Mouse (Mus musculus): ENCODE data around the gene Gsto2.

Gene Gsto2

DNA sequence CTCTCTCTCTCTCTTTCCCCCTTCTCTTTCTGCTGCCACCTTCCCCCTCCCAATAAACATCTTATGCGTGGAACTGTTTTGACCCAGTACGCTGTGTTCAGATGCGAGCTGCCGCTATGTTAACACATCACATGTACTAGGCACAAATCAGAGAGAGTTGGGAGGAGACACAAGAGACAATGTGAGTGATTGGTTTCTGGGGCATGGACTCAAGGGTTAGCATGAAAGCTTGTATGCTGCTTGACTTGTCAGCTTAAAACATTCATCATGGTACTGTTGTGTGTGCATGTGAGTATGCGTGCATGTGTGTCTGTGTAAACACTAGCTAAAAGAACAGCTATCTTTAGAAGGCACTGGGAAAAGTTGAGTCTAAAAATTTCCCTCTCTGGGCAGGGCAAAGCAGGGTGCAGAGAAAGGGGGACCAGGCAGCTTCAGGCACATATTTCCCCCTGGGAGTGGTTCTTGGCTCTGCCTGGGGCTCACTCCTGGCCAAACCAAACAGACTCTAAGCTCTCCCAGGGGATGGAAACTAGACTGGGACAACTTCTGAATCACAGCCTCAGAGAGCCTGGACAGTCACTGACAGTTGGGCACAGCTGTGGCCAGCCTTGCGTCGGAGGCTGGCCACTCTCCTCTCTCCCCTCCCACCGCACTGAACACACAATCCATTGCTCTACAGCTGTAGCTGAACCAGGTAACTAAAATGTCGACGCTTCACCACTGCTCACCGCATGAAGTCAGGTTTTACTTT lies 26.4 kb downstream of the Gsto2 start:
- DNase-seq = peak; percentile 49

DNA sequence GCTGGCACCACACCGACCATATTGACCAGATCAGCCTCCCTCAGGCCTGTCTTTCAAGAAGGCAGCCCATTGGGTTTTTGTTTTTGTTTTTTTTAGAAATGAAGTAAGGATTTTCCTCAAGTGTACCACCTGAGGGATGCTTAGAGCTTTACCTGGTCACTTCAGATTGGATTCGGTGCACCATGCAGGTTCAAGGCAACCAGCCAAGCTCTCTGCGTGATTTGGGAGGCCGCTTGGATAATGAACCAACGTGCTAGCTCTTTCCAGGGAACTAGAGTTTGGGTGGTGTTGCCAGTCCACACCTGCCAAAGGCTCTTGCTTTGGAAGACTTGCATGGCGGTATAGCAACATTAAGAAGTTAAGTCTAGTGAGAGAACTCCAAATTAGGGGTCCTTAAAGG lies 27.8 kb downstream of the Gsto2 start:
- no peak for DNase-seq

DNA sequence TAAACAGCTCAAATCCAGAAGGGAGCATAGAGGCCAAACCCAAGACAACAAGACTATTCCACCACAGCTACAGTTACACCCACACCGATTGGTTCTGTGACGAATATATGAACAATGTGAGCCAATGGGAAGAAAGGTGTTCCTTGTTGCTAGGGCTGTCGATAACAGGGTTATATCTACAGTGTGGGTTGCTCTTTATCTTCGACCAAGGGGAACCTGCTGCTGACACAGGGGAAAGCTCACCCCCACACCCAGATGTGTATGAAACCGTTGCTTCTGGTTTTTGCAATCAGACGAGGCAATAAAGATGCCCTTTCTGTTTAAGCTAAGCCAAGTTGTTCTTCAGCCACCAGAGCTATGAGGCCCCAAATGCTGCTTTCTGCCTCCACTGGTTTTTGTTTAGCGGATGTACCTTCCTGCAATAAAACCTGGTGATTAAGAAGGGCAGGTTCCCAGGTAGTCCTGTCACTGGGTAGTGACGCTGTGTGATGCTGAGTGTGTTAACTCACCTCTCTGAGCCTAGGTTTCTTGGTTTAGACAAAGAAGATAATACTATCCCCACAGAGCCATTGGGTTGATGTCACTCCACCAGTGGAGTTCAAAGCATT lies 33.2 kb downstream of the Gsto2 start:
- DNase-seq = no peak

DNA sequence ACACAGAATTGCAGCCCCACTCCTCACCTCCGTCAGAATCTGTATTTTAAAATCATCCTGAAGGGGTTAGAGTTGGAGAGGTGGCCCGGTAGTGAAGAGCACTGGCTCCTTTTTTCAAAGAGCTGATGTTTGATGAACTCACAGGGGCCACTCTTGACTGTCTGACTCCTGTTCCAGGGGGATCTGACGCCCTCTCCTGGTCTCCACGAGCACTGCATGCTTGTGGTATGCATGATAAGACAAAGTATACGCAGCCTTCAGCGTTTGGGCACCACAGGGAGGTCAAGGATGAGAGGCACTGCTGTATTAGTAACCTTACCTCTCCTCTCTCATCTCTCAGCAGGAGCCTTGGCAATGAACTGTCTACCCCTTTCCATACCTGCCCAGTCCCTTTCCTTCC lies 34.7 kb downstream of the Gsto2 start:
- DNase-seq = no peak

DNA sequence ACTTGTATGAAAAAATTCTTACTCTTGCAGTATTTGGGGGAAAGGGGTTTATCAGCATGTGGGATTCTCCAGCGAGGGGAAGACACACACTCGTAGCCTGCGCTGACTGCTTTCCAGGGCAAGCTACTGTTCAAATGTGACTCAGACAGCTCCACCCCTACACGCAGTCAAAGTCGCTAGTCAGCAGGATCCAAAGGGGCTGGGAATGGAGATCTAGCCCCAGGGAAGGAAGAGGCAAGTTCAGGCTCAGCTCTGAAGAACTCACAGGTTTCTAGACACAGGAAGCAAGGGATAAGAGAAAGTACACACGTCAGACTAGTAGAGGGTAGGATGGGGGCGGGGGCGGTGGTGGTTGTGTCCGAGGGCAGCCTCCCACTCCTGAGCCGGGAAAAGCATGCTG lies 35.2 kb downstream of the Gsto2 start:
- DNase-seq = no peak

DNA sequence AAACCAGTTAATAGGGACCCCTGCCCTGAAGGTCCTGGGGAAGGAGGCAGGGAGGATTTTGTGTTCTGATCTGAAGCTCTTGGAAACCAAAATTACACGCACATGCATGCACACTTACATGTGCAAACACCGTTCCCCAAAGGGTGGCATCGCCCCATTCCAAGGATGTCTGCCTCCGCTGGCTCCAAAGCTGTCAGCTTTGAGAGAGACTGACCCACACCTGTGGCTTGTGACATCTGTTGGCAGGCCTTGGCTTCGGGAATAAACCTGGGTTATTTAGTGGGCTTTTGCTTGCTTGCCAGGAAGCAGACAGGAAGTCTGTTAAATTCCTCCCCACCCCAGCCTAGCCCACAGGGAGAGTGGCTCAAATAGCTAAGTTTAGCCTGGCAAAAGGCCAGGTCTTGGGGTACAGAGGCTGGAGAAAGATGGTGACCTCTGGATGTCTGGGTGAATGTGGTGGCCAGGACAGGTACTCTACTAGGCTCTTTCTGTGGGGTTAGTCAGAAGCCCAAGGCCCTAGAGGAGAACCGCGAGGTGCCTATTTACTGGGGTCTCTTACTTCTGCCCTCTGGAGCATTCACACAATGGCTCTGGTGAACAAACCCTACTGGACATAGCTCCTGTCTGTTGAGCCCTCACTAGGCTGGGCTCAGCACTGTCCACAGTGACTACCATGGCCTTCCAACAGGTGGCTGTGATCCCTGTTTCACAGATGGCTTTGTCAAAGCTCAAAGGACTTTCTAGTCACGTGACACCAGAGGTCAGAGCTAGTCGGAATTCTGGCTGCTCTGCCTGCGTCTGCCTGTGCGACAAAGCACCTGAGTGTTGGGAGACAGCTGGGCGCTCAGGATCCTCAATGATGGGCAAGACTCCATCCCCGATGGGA lies 37.2 kb downstream of the Gsto2 start:
- DNase-seq = peak; percentile 49

DNA sequence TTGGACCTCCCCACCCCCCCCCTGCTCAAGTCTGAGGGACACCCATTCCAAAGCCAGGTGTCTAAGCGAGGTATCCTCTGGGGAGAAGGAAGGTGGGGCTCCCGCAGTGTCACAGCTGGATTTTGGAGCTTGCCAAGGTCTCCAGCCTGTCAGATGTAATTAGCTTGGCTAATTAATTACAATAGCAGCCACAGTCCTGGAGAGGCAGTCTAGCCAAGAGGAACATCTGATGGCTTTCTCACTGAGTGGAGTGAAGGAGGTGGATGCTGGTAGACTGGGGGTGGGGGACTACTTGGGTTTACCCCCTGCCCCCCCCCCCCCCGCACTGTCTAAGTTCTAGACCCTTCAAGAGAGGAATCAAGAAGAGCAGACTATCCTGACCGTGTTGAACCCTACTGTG lies 38.3 kb downstream of the Gsto2 start:
- no peak for DNase-seq

DNA sequence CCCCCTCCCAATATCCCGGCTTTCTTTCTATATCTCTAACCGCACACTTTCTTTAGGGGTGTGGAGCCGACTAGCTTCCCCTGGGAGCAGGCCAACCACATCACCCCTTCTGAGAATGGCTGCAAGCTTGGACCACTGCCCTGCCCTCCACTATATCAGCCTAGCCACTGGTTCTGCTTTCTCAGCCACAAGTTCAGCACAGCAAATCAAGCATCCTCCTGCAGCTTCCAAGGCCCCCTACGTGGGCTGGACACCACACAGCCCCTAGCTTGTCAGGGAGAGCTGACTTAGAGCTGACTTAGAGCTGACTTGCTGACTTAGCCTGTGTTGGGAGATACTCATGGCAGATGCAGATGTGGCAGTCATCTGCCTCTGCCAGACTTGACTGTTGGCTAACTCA lies 39.7 kb downstream of the Gsto2 start:
- no peak for DNase-seq

DNA sequence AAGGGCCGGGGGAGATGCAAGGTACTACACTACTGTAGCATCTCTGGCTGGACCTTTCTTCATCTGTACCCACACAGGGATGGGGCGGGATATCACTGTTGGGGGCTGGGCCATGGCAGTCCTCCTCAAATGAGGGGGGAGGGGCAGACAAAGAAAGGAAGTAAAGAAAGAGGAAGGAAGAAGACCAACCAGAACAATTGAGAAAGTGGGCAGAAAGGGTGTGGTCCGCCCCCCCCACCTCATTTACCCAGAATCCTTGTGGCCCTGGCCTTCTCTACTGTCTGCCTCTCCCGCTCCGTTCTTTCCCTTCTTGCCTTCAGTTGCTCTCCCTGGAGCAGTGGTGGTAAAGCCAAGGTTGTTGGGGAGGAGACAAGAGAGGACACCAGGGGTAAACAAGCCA lies 40.3 kb downstream of the Gsto2 start:
- no peak for DNase-seq

DNA sequence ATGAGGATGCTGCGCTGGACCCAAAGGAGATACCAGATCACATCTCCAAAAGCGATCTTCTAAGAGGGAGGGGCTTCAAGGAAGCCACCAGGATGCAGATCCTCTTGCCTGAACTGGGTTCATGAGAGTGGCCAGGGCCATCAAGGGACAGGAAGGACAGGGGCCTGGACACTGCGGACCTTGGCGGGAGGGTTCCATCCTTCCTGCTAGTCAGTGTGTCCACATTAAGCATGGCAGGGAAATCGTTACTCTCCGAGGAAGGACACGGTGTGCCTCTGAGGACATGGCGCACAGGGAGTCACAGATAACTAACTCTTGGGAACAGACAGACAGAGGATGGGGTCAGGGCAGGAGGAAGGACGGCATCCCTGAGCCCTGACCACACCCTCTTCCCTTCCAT lies 42.3 kb downstream of the Gsto2 start:
- no peak for DNase-seq

DNA sequence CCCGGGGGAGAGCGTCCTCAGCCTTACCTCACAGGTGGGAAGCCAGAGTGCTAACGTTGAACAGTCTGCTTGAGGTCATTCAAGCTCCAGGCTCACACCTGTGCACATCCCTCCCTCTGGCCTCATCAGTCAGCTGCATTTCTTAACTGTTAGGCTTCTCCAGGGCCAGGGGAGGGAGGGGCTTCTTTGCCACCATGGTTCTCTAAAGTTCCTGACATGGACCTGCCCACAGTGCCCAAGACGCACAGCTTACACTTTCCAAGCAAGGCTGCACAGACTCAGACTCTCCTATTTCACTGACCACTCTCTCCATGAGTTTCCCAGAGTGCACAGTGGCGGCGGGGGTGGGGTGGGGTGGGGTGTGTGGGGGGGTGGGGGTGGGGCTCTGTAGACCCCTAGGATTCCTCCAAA lies 43.6 kb downstream of the Gsto2 start:
- DNase-seq = no peak

DNA sequence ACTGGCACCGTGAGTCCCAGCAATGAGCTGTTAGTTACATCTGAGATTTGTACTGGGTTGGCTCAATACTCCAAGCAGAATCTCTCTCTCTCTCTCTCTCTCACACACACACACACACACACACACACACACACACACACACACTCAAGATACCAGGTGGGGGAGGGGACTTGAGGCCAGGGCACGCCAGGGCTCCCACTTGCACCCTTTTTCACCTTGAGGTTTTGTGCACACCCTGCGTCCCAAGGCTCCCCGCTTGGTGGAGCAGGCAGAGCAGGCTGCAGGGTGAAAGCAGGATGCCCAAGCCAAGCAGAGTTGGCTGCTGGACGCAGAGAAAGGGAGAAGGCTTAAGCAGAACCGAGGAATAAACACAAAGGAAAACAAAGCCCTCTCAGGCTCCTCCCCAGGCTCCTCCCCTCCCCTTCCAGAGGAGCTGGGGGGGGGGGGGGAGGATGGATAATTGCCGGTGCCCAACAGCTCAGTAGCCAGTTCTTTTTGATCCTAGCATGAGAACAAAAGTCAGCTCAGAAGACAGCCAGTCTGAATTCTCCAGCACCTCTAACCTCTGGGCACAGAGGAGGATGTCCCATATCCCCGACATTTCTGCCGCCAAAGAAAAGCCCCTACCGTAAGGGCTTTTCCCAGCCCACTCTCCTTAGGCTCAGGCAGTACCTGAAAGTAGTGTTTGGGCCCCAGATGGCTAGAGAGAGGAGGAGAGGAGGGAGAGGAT lies 44.2 kb downstream of the Gsto2 start:
- no peak for DNase-seq

DNA sequence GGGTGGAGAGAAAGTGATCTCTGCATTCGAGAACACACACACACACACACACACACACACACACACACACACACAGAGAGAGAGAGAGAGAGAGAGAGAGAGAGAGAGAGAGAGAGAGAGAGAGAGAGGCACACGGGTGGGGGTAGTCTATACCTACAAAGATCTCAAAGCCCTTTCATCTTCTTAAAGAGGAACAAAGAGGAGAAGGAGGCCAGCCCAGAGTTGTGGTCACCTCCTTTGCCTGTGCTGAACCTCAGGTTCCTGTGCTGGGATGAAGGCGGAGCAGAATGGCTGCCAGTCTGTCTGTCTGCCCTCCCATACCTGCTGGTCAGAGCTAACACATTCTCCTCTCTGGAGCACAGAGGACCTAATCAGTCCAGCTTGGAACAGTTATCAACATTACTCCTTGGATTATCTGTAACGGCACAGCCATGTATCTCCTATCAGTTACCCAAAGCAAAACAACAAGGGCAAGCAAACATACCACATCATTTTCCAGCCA lies 44.8 kb downstream of the Gsto2 start:
- no peak for DNase-seq

DNA sequence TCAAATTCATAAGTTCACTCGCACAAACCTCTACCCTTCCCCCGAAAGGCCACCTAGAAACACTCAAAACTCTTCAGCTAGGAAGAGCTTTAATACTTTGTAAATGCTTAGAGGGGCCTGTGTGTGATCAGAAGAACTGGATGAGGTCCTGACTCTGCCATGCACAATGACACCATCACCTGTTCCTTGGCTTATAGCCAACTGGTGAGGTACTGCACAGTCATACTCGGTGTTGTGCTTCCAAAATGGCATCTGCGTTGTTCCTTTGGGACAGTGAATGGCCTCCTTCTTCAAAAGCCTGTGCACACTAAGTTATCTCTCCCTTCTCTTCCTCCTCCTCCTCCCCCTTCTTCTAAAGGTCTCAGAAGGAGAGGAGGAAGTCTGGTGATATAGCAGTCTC lies 45.4 kb downstream of the Gsto2 start:
- DNase-seq = no peak

DNA sequence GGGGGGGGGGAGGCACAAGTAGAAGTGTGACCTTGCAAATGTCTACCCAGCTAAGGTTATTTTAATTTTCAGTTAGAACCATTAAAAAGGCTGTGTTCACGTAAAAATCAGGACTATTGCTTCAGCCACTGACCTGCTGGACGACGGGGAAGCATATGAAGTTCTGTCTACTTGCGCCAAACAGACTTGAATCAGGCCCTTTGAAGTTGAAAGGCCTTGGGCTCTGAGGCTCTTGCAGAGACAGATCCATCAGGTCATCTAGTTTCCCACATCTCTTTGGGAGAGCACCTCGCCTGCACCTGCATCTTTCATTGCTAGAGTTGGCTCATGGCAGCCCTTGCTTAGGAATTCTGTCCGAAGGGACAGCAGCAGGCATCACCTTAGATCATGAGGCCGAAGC lies 48.0 kb downstream of the Gsto2 start:
- DNase-seq = no peak

DNA sequence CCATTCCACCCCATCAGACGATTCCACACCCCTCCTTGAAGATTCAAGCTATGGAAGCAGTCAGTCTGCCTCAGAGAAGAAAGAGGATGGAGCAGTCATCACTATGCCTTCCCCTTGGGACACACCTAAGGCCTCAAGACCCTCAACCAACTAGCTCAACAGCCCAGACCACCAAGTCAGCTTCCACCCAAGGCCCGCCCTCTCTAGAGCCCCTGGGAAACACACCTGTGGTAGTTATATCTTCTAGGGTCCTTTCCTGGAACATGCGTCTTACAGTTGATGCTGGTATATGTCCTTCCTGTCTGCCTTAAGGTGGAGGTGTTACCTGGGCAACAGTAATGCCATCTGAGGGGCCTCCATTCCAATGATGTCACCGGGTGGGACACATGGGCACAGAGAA lies 48.9 kb downstream of the Gsto2 start:
- DNase-seq = no peak

DNA sequence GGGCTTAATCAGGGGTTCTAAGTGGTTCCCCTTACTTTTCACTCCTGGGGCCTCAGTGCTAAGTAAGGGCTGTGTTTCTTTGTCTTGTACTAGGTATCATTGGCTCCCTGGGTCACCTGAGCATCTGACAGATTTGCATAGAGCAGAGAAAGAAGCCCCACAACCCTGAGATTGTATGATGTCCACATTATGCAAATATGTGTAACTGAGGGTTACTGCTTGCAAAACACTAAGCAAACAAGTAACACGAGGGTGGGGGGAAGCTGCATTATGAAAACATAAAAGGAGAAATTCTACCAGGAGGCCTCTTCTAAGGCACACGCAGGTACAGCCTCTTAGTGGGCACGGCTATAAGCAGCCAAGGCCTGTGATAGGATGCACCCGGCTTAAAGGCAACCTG lies 49.9 kb downstream of the Gsto2 start:
- no peak for DNase-seq

DNA sequence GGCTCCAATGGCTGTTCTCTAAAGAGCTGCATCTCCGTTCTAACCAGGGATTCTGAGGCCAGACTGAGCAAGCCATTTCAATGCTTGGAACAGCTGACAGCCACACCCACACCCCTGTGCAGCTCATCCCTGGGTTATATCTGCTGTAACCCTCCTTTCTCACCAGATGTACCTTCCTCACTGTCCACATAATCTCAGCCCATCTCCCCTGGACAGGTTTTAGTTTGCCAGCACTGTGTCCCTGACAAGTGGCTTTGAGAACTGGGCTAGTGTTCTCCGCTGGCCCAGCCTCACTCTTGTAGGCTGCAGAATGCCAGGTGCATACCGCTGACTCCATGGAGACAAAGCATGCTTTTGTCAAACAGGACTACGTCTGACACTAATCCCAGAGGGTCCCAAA lies 52.1 kb downstream of the Gsto2 start:
- no peak for DNase-seq

DNA sequence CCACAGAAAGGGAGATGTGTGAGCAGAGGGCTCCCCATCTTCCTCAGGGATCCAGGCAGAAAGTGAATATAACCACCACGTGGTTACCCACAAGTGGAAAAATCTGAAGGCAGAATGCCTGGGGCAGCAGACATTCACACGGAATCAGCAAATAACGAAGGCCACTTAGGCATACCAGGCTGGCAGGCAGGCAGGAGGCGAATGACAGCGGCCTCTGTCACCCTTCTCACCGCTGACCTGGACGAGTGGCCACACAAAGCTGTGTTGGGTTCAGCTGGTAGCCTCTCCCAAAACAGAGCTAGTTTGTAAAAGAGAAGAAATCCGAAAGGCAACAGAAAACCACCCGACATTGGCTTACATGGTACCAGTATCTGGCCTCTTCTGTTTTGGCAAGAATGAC lies 52.7 kb downstream of the Gsto2 start:
- no peak for DNase-seq

DNA sequence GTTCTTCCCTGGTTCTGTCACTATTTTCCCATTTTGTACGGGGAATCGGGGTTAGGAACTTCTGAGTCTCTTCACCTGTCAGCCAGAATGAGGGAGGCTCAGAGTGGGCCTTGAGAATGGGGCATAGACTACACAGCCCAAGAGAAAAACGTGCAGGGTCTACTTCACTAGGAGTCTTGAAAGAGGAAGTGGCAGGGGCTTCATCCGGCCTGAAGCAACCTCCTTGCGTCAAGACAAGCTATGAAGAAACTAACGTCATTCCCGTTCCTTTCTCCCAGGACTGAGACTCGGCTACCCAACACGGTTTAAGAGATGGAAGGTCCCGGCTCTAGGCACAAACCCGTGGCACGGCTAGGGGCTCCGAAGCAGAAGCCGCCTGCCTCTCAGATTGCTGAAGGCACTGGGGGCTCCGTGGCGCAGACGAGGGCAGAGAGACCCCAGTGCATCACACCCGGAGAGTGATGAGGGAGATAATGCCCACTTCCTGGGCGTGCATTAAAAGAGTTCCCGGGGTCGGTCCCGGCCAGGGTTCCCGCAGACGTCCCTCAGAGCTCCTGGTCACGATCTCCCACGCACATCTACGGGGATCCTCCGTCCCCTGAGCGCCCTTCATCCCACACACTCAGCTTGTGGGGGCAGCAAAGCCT lies 53.2 kb downstream of the Gsto2 start:
- no peak for DNase-seq

DNA sequence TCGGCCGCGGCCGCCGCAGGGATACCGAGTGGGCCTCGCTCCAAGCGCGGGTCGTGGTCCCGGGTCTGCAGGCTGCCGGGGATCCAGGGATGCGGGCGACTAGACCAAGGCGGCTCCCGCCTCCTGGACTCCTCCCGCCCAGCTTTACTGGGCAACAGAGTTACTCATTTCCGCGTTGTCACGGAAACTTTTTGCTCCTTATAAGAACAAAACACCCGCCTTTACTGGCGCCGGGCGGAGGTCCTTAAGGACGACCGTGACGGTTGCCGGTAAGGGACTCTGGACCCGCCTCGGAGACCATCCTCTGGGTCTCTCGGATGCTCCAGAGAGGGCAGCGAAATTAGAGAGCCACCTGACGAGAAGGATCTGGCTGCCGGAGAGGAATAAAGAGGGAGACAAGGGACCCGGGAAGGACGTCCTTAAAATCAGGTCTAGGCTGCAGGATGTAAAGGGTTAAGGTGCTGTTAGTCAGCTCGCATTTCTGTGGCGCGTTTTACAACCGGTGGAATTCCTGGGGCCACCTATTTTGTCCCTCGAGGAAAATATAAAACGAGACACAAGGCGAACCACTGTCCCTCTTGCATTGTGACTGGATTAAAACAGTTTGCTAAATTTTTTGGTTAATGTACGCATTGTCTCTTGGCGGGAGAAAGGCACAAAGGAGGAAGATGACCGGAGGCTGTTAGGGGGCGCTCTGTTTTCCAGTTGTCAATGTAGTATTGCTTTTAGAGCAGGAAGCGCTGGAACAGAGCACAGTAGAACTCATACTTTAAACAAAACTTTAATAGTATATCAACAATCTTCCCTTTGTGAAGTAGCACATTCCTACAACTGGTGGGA lies 54.0 kb downstream of the Gsto2 start, which contains the start of the genes Cfap43 and Itprip:
Gene Cfap43 (minus strand): TSS at position 162 of the 840 bp plus-strand sequence.
Gene Itprip (minus strand): TSS at position 174 of the 840 bp plus-strand sequence.
- peak; percentile 86 for DNase-seq
